Mouse (Mus musculus): ENCODE results near the gene Ccnd1.

Ccnd1 gene

GRCm38 (mm10) chr7:144912897-144913296, 26.8 kb downstream of the Ccnd1 start:
- in situ Hi-C loops (cut with MboI, MseI) = loop anchor here (25.0 kb wide), 1 partner anchor 1101 kb away; the partner anchor contains the start of genes Dhcr7 and Nadsyn1

GRCm38 (mm10) chr7:144911121-144911520, 28.6 kb downstream of the Ccnd1 start:
- in situ Hi-C loops (cut with MboI, MseI) = loop anchor here (25.0 kb wide), 1 partner anchor 1099 kb away; the partner anchor contains the start of genes Dhcr7 and Nadsyn1

- in situ Hi-C loops (cut with MboI, MseI) = loop anchor here (25.0 kb wide), 1 partner anchor 1096 kb away; the partner anchor contains the start of genes Dhcr7 and Nadsyn1
These were observed 31.0 kb downstream of the Ccnd1 start for GRCm38 (mm10) chr7:144908705-144909104.

GRCm38 (mm10) chr7:144907793-144908192, 31.9 kb downstream of the Ccnd1 start:
- in situ Hi-C loops (cut with MboI, MseI) = loop anchor here (25.0 kb wide), 1 partner anchor 1095 kb away; the partner anchor contains the start of genes Dhcr7 and Nadsyn1

- in situ Hi-C loops (cut with MboI, MseI) = loop anchor here (25.0 kb wide), 1 partner anchor 1095 kb away; the partner anchor contains the start of genes Dhcr7 and Nadsyn1
These were observed 32.9 kb downstream of the Ccnd1 start for GRCm38 (mm10) chr7:144906708-144907397.

- in situ Hi-C loops (cut with MboI, MseI) = loop anchor here (25.0 kb wide), 1 partner anchor 1093 kb away; the partner anchor contains the start of genes Dhcr7 and Nadsyn1
These were observed 34.2 kb downstream of the Ccnd1 start for GRCm38 (mm10) chr7:144905514-144905913.

GRCm38 (mm10) chr7:144898506-144898905, 41.2 kb downstream of the Ccnd1 start:
- in situ Hi-C loops (cut with MboI, MseI) = no loop called here

GRCm38 (mm10) chr7:144896294-144897218, 43.2 kb downstream of the Ccnd1 start, which contains the start of gene Fgf15:
Gene Fgf15 (plus strand): TSS chr7:144896531.
- in situ Hi-C loops (cut with MboI, MseI) = no loop called here

GRCm38 (mm10) chr7:144895305-144896111, 44.2 kb downstream of the Ccnd1 start:
- in situ Hi-C loops (cut with MboI, MseI) = no loop called here

GRCm38 (mm10) chr7:144894706-144895105, 45.0 kb downstream of the Ccnd1 start:
- in situ Hi-C loops (cut with MboI, MseI) = loop anchor here (5.0 kb wide), 2 partner anchors 42 to 302 kb away; no protein-coding TSS in a partner anchor

- in situ Hi-C loops (cut with MboI, MseI) = loop anchor here (5.0 kb wide), 2 partner anchors 42 to 302 kb away; no protein-coding TSS in a partner anchor
These were observed 45.5 kb downstream of the Ccnd1 start for GRCm38 (mm10) chr7:144894191-144894590.

- in situ Hi-C loops (cut with MboI, MseI) = loop anchor here (5.0 kb wide), 2 partner anchors 40 to 300 kb away; no protein-coding TSS in a partner anchor
These were observed 47.4 kb downstream of the Ccnd1 start for GRCm38 (mm10) chr7:144892322-144892721.

GRCm38 (mm10) chr7:144891863-144892262, 47.9 kb downstream of the Ccnd1 start:
- in situ Hi-C loops (cut with MboI, MseI) = loop anchor here (5.0 kb wide), 2 partner anchors 40 to 300 kb away; no protein-coding TSS in a partner anchor

GRCm38 (mm10) chr7:144890661-144891060, 49.1 kb downstream of the Ccnd1 start:
- in situ Hi-C loops (cut with MboI, MseI) = loop anchor here (5.0 kb wide), 2 partner anchors 38 to 298 kb away; no protein-coding TSS in a partner anchor

GRCm38 (mm10) chr7:144888564-144889299, 51.0 kb downstream of the Ccnd1 start:
- in situ Hi-C loops (cut with MboI, MseI) = no loop called here

GRCm38 (mm10) chr7:144887672-144888071, 52.1 kb downstream of the Ccnd1 start:
- in situ Hi-C loops (cut with MboI, MseI) = no loop called here

GRCm38 (mm10) chr7:144883106-144883505, 56.6 kb downstream of the Ccnd1 start:
- in situ Hi-C loops (cut with MboI, MseI) = no loop called here

All from T-helper 2 cell (primary cell).